Mouse (Mus musculus): ENCODE data around the gene Slit1. TPM values are rescaled to one million over a fixed set of nuclear protein-coding genes. Genes with fewer than 3 reads are reported as not detected.

Gene Slit1
- polyA plus RNA-seq, 1 experiment from 2014 or later = 0.68 TPM

DNA sequence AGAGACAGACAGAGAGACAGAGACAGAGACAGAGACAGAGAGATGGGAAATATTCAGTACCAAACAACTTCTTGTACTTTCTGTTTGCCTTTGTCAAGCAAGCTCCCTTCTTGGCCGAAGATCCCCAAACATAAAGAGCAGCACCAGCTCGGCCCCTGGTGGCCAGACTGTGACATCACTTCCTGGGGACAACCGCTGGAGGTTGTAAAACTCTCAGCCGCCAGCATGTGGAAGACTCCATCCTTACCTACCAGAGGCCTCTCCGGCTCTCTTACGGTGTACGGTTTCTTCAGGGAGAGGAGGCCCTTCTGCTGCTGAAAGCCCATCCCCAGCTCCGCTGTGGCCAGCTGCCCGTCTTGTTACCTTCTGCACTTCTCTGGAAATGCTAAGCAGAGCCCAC is 18.1 kb upstream of the Slit1 start:
- no peaks in the 10 kb centered on the region for H3K9me3 ChIP-seq (ENCODE audit: control insufficient read depth, low read length)
- no peaks in the 10 kb centered on the region for H3K36me3 ChIP-seq (ENCODE audit: control insufficient read depth, insufficient read depth, low read length)
- no peaks in the 10 kb centered on the region for H3K27me3 ChIP-seq (replicated peaks; ENCODE audit: control insufficient read depth, insufficient read depth, low read length)
- H3K4me2 ChIP-seq (ENCODE audit: low read depth, low read length) = no peak overlapping the region
- ATAC-seq = no peak
- 39% methylated on average over 9 of the region's 9 CpGs for WGBS
- H3K9ac ChIP-seq (ENCODE audit: low read depth, low read length) = no peak overlapping the region; the same call in 1 of the 2 replicates
- H3K27ac ChIP-seq (ENCODE audit: low read length) = no peak overlapping the region
- H3K4me1 ChIP-seq (ENCODE audit: control insufficient read depth, insufficient read depth, low read length) = no peaks in the 10 kb centered on the region
- H3K4me3 ChIP-seq (ENCODE audit: low read length) = no peak overlapping the region

GRCm38 (mm10) chr19:41759765-41760164 is 16.3 kb upstream of the Slit1 start:
- no peak for ATAC-seq
- Histone ChIP-seq H3K27me3 (replicated peaks; ENCODE audit: control insufficient read depth, insufficient read depth, low read length) (no peaks in the 10 kb centered on the region), H3K4me3 (ENCODE audit: low read length) (no peak overlapping the region), H3K27ac (ENCODE audit: low read length) (no peak overlapping the region), H3K9ac (ENCODE audit: low read depth, low read length) (no peak overlapping the region), H3K9me3 (ENCODE audit: control insufficient read depth, low read length) (no peaks in the 10 kb centered on the region), H3K4me1 (ENCODE audit: control insufficient read depth, insufficient read depth, low read length) (no peaks in the 10 kb centered on the region), H3K36me3 (ENCODE audit: control insufficient read depth, insufficient read depth, low read length) (no peaks in the 10 kb centered on the region), H3K4me2 (ENCODE audit: low read depth, low read length) (no peak overlapping the region)
- 80% methylated on average over 6 of the region's 6 CpGs for WGBS

DNA sequence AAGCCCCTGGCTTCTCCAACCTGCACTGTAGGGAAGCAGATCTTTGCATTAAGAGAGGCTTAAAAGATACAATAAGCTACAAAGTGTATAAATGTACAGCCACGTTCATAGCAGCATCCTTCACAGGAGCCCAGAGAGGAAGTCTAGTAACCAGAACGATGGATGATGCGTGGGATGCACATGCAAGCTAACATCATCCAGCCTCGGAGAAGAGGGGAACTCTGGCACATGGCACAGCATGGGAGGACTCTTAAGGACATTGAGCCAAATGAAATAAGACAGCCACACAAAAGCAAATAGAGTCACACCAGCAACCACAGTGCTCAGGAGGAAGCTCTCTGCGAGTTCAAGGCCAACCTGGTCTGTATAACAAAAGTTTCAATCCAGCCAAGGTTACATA is 15.8 kb upstream of the Slit1 start:
- Histone ChIP-seq H3K27ac (ENCODE audit: low read length) (no peak overlapping the region), H3K27me3 (replicated peaks; ENCODE audit: control insufficient read depth, insufficient read depth, low read length) (no peaks in the 10 kb centered on the region), H3K9ac (ENCODE audit: low read depth, low read length) (no peak overlapping the region), H3K9me3 (ENCODE audit: control insufficient read depth, low read length) (no peaks in the 10 kb centered on the region), H3K36me3 (ENCODE audit: control insufficient read depth, insufficient read depth, low read length) (no peaks in the 10 kb centered on the region), H3K4me2 (ENCODE audit: low read depth, low read length) (no peak overlapping the region), H3K4me3 (ENCODE audit: low read length) (no peak overlapping the region), H3K4me1 (ENCODE audit: control insufficient read depth, insufficient read depth, low read length) (no peaks in the 10 kb centered on the region)
- WGBS = 86% methylated on average over 5 of the region's 5 CpGs
- no peak for ATAC-seq

DNA sequence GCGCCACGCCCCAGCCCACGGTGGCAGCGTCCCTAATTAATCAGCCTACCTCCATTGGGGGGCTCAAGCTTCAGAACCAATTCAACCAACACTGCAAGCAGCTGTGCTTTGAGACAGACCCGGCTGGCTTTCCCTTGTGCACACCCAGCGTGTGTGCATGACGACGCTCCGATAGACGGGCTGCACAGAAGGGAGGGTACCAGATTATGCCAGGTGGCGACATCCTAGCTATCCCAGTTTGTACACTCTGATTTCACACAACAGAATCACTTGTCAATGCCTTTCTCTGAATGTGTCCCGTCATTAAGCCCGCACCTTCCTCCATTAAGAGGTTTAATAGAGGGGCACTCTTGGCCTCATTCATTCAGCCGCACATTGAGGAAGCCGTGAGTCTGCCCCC is 11.3 kb upstream of the Slit1 start:
- Histone ChIP-seq H3K9ac (ENCODE audit: low read depth, low read length) (no peak overlapping the region), H3K9me3 (ENCODE audit: control insufficient read depth, low read length) (no peaks in the 10 kb centered on the region), H3K27me3 (replicated peaks; ENCODE audit: control insufficient read depth, insufficient read depth, low read length) (no peaks in the 10 kb centered on the region), H3K36me3 (ENCODE audit: control insufficient read depth, insufficient read depth, low read length) (no peaks in the 10 kb centered on the region), H3K4me2 (ENCODE audit: low read depth, low read length) (no peak overlapping the region), H3K27ac (ENCODE audit: low read length) (no peak overlapping the region), H3K4me3 (ENCODE audit: low read length) (no peak overlapping the region), H3K4me1 (ENCODE audit: control insufficient read depth, insufficient read depth, low read length) (no peaks in the 10 kb centered on the region)
- ATAC-seq = no peak
- 82% methylated on average over 15 of the region's 15 CpGs for WGBS

DNA sequence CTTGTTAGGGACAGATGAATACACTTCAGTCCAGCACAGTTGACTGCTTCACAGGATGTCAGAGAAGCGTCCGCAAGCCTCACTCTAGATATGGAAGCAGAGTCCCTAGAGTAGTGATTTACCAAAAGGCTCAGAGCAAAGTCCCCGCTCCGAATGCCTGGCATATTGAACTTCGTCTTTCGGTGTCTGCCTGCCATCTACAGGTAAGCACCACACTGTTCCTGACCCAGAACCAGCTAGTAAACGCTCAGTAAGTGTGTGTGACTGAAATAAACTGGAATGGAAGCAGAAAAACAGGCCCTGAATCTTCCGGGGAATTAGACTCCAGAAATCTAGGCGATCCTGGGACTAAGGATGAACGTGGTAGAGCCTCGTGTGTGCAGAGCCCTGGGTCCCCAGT is 8.4 kb upstream of the Slit1 start:
- H3K9ac ChIP-seq (ENCODE audit: low read depth, low read length) = no peak overlapping the region
- no peak overlapping the region for H3K27ac ChIP-seq (ENCODE audit: low read length)
- no peaks in the 10 kb centered on the region for H3K4me1 ChIP-seq (ENCODE audit: control insufficient read depth, insufficient read depth, low read length)
- no peaks in the 10 kb centered on the region for H3K27me3 ChIP-seq (replicated peaks; ENCODE audit: control insufficient read depth, insufficient read depth, low read length)
- H3K4me3 ChIP-seq (ENCODE audit: low read length) = no peak overlapping the region
- H3K36me3 ChIP-seq (ENCODE audit: control insufficient read depth, insufficient read depth, low read length) = no peaks in the 10 kb centered on the region
- ATAC-seq = no peak
- WGBS = 74% methylated on average over 11 of the region's 11 CpGs
- no peaks in the 10 kb centered on the region for H3K9me3 ChIP-seq (ENCODE audit: control insufficient read depth, low read length)
- no peak overlapping the region for H3K4me2 ChIP-seq (ENCODE audit: low read depth, low read length)

- Histone ChIP-seq H3K27ac (ENCODE audit: low read length) (no peak overlapping the region), H3K4me1 (ENCODE audit: control insufficient read depth, insufficient read depth, low read length) (peaks cover 10% of the 10 kb centered on the region; the same call in 1 of the 2 replicates), H3K4me3 (ENCODE audit: low read length) (no peak overlapping the region), H3K9me3 (ENCODE audit: control insufficient read depth, low read length) (no peaks in the 10 kb centered on the region), H3K36me3 (ENCODE audit: control insufficient read depth, insufficient read depth, low read length) (no peaks in the 10 kb centered on the region), H3K27me3 (replicated peaks; ENCODE audit: control insufficient read depth, insufficient read depth, low read length) (peaks cover 16% of the 10 kb centered on the region), H3K9ac (ENCODE audit: low read depth, low read length) (no peak overlapping the region), H3K4me2 (ENCODE audit: low read depth, low read length) (no peak overlapping the region)
- no peak for ATAC-seq
- WGBS = 85% methylated on average over 14 of the region's 14 CpGs
Observed at GRCm38 (mm10) chr19:41747436-41747835, 4.0 kb upstream of the Slit1 start.

DNA sequence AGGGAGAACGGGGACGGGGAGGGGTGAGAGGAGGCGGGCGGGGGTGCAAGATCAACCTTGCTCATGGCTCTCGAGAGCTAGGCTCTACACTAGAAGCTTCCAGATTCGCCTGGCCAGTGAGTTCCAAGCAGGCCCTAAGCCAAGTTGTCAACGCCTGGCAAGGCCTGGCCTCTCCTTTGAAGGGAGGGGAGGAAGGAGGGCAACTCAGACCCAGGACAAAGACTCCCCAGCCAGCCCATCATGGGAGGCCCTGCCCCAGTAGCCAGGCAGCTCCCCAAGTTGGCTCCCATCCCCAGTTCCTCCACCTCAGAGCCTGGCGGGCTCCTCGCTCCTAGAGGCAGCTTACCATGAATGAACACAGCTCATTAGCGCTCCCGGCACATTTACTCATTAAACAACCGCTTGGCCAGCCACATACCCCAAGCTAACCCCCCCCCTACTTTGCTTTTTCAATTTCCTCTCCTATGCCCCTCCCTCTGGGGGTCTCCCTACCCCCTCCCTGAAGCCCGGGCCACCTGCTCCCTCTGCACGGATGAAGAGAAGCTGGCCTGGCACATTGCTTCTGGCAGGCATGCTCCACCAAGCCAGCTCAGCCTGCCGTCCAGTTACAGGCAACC is 2.6 kb upstream of the Slit1 start:
- ATAC-seq = 0 out of 2 replicates have a peak, but pooled peaks have one; percentile 18
- no peak overlapping the region for H3K27ac ChIP-seq (ENCODE audit: low read length)

GRCm38 (mm10) chr19:41738896-41739295 is 4.6 kb downstream of the Slit1 start:
- H3K4me1 ChIP-seq (ENCODE audit: control insufficient read depth, insufficient read depth, low read length) = peaks cover 10% of the 10 kb centered on the region; the same call in 1 of the 2 replicates
- no peak overlapping the region for H3K9ac ChIP-seq (ENCODE audit: low read depth, low read length)
- H3K4me2 ChIP-seq (ENCODE audit: low read depth, low read length) = no peak overlapping the region
- no peaks in the 10 kb centered on the region for H3K9me3 ChIP-seq (ENCODE audit: control insufficient read depth, low read length)
- 29% methylated on average over 4 of the region's 4 CpGs for WGBS
- no peak for ATAC-seq
- H3K4me3 ChIP-seq (ENCODE audit: low read length) = no peak overlapping the region
- H3K27me3 ChIP-seq (replicated peaks; ENCODE audit: control insufficient read depth, insufficient read depth, low read length) = peaks cover 45% of the 10 kb centered on the region
- H3K36me3 ChIP-seq (ENCODE audit: control insufficient read depth, insufficient read depth, low read length) = no peaks in the 10 kb centered on the region
- no peak overlapping the region for H3K27ac ChIP-seq (ENCODE audit: low read length)

More for the DNA sequence above, 2.6 kb upstream of the Slit1 start:
- Histone ChIP-seq H3K4me1 (ENCODE audit: control insufficient read depth, insufficient read depth, low read length) (peaks cover 10% of the 10 kb centered on the region; the same call in 1 of the 2 replicates), H3K27me3 (replicated peaks; ENCODE audit: control insufficient read depth, insufficient read depth, low read length) (peaks cover 22% of the 10 kb centered on the region), H3K9ac (ENCODE audit: low read depth, low read length) (no peak overlapping the region), H3K4me2 (ENCODE audit: low read depth, low read length) (no peak overlapping the region), H3K9me3 (ENCODE audit: control insufficient read depth, low read length) (no peaks in the 10 kb centered on the region), H3K36me3 (ENCODE audit: control insufficient read depth, insufficient read depth, low read length) (no peaks in the 10 kb centered on the region), H3K4me3 (ENCODE audit: low read length) (no peak overlapping the region)
- WGBS = 56% methylated on average over 15 of the region's 15 CpGs

DNA sequence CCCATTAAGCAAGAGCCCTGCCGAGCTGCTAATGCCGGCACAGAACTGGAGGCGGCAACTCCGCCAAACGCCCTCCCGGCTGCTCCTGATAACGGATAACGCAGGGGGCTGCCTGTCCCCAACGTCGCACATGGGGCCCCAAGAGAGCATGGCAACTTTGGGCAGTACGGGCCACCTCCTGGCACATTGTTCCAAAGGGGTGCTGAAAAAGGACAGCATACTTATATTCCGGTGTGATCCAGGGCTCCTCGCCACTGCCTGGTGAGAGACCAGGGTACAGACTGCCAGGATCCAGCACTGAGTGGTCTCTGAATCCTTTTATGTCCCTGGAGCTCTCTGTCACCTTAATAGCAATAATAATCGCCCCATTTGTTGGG is 5.0 kb downstream of the Slit1 start:
- H3K9me3 ChIP-seq (ENCODE audit: control insufficient read depth, low read length) = no peaks in the 10 kb centered on the region
- no peak overlapping the region for H3K27ac ChIP-seq (ENCODE audit: low read length)
- no peak overlapping the region for H3K9ac ChIP-seq (ENCODE audit: low read depth, low read length)
- H3K4me1 ChIP-seq (ENCODE audit: control insufficient read depth, insufficient read depth, low read length) = peaks cover 6% of the 10 kb centered on the region; the same call in 1 of the 2 replicates
- H3K4me3 ChIP-seq (ENCODE audit: low read length) = no peak overlapping the region
- 0 out of 2 replicates have a peak, but pooled peaks have one; percentile 3 for ATAC-seq
- WGBS = 16% methylated on average over 14 of the region's 14 CpGs
- no peak overlapping the region for H3K4me2 ChIP-seq (ENCODE audit: low read depth, low read length)
- peaks cover 41% of the 10 kb centered on the region for H3K27me3 ChIP-seq (replicated peaks; ENCODE audit: control insufficient read depth, insufficient read depth, low read length)
- H3K36me3 ChIP-seq (ENCODE audit: control insufficient read depth, insufficient read depth, low read length) = no peaks in the 10 kb centered on the region

Measured in intestine, embryonic 16.5 days (tissue).